Mouse (Mus musculus) embryo, embryonic 10.5 days (tissue): ENCODE data around the gene Cd151.

Experiments
- DNase-seq: peaks from one replicate; pipeline ENCODE4 v3.0.0-alpha.2; 2015; ENCODE audit warnings: low spot score

The Cd151 gene

GRCm38 (mm10) chr7:141495379-141495778, 28.2 kb downstream of the Cd151 start:
- DNase-seq = no peak

- no peak for DNase-seq
Observed at GRCm38 (mm10) chr7:141495940-141496339, 28.7 kb downstream of the Cd151 start.

GRCm38 (mm10) chr7:141497600-141497999, 30.4 kb downstream of the Cd151 start:
- DNase-seq = no peak

- DNase-seq = no peak
Observed at GRCm38 (mm10) chr7:141501820-141502555, 34.8 kb downstream of the Cd151 start.

GRCm38 (mm10) chr7:141502556-141502905, 35.3 kb downstream of the Cd151 start:
- DNase-seq = no peak

GRCm38 (mm10) chr7:141506278-141506677, 39.1 kb downstream of the Cd151 start:
- no peak for DNase-seq

- no peak for DNase-seq
Observed at GRCm38 (mm10) chr7:141508160-141508559, 41.0 kb downstream of the Cd151 start.

- no peak for DNase-seq
Observed at GRCm38 (mm10) chr7:141510196-141510595, 43.0 kb downstream of the Cd151 start.

- no peak for DNase-seq
Observed at GRCm38 (mm10) chr7:141510681-141511191, 43.5 kb downstream of the Cd151 start.

- DNase-seq = no peak
Observed at GRCm38 (mm10) chr7:141517638-141518037, 50.4 kb downstream of the Cd151 start.

- DNase-seq = no peak
Observed at GRCm38 (mm10) chr7:141518296-141518695, 51.1 kb downstream of the Cd151 start.

- DNase-seq = no peak
Observed at GRCm38 (mm10) chr7:141518926-141519325, 51.7 kb downstream of the Cd151 start.

- DNase-seq = no peak
Observed at GRCm38 (mm10) chr7:141519795-141520194, 52.6 kb downstream of the Cd151 start.
